Mouse (Mus musculus): ENCODE data around the gene Tmc7. TPM values are rescaled to one million over a fixed set of nuclear protein-coding genes. Genes with fewer than 3 reads are reported as not detected.

Gene Tmc7
- polyA plus RNA-seq, 1 experiment from 2014 or later: 1.3 TPM

DNA sequence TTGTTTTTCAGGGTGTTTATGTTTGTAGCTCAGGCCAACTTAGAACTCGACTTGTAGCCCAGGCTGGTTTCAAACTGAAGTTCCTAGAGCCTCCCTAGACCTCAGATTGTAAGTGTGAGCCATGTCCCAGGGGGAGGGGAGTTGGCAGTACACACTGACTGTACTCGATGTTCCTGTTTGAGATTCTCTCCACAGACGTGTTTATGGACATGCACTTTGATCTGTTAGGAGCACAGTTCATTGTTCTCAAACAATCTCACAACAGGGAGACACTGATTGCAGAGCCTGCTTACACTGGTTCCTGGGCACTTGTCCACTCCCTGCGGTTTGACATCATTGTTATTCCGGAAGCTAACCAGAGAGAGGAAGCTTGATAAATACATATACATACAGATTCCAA lies 12.5 kb downstream of the Tmc7 start:
- 57% methylated on average over 5 of the region's 5 CpGs for WGBS
- ATAC-seq (replicated peaks; ENCODE audit: extremely low read depth, insufficient read depth, low FRiP score): no peak
- Histone ChIP-seq H3K4me1 (ENCODE audit: control insufficient read depth, insufficient read depth, low read length) (no peaks in the 10 kb centered on the region), H3K27me3 (ENCODE audit: control insufficient read depth, insufficient read depth, low read length) (no peaks in the 10 kb centered on the region), H3K27ac (ENCODE audit: low read length) (no peak overlapping the region), H3K36me3 (ENCODE audit: control insufficient read depth, insufficient read depth) (no peaks in the 10 kb centered on the region; the same call in 1 of the 2 replicates), H3K4me3 (ENCODE audit: low read length) (no peak overlapping the region), H3K9me3 (replicated peaks; ENCODE audit: control insufficient read depth, low read length) (peaks cover 3% of the 10 kb centered on the region; the same call in 1 of the 2 replicates), H3K4me2 (ENCODE audit: low read depth, low read length) (no peak overlapping the region), H3K9ac (ENCODE audit: low read length) (no peak overlapping the region)

DNA sequence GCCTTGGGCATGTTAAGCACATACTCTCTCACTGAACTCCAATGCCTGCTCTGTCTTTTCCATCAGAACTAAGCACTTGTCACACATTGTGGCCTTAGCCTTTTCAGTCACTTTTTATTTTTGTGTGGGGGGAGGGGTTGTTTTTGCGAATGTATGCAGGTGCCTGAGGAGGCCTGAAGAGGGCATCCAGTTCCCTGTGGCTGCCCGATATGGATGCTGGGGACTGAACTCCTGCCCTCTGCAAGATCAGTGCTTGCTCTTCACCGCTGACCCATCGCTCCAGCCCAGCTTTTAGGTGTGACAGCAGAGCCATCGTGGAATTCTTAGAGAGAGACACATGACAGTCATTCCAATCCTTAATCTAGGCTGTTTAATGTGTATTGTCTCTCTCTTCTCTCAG lies 13.2 kb downstream of the Tmc7 start:
- no peak overlapping the region for H3K4me3 ChIP-seq (ENCODE audit: low read length)
- peaks cover 3% of the 10 kb centered on the region; the same call in 1 of the 2 replicates for H3K9me3 ChIP-seq (replicated peaks; ENCODE audit: control insufficient read depth, low read length)
- WGBS: 50% methylated on average over 5 of the region's 5 CpGs
- H3K4me2 ChIP-seq (ENCODE audit: low read depth, low read length): no peak overlapping the region
- H3K4me1 ChIP-seq (ENCODE audit: control insufficient read depth, insufficient read depth, low read length): no peaks in the 10 kb centered on the region
- H3K27ac ChIP-seq (ENCODE audit: low read length): no peak overlapping the region
- ATAC-seq (replicated peaks; ENCODE audit: extremely low read depth, insufficient read depth, low FRiP score): no peak
- no peaks in the 10 kb centered on the region for H3K27me3 ChIP-seq (ENCODE audit: control insufficient read depth, insufficient read depth, low read length)
- H3K36me3 ChIP-seq (ENCODE audit: control insufficient read depth, insufficient read depth): no peaks in the 10 kb centered on the region; the same call in 1 of the 2 replicates
- no peak overlapping the region for H3K9ac ChIP-seq (ENCODE audit: low read length)

DNA sequence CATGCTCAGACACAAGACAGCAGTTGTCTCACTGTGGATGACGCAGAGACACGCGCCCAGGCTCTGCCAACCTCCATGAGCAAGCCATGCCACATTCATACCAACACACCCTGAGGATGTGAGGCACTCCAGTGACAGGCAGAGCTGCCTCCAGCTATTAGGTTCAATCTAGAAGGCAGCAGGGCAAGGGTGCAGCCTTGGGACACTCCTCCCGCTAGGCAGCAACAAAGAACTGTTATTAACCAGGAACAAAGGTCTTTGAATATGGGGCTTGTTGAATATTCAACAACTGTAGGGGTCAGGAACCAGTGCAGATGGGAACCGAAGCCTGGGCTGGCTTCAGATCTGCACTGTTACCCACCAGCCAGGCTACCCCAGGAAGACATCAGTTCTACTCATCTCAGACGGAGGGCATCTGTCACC lies 15.4 kb downstream of the Tmc7 start:
- Histone ChIP-seq H3K4me2 (ENCODE audit: low read depth, low read length) (no peak overlapping the region), H3K4me3 (ENCODE audit: low read length) (no peak overlapping the region), H3K9ac (ENCODE audit: low read length) (no peak overlapping the region), H3K4me1 (ENCODE audit: control insufficient read depth, insufficient read depth, low read length) (no peaks in the 10 kb centered on the region), H3K36me3 (ENCODE audit: control insufficient read depth, insufficient read depth) (no peaks in the 10 kb centered on the region; the same call in 1 of the 2 replicates), H3K9me3 (replicated peaks; ENCODE audit: control insufficient read depth, low read length) (peaks cover 3% of the 10 kb centered on the region; the same call in 1 of the 2 replicates), H3K27me3 (ENCODE audit: control insufficient read depth, insufficient read depth, low read length) (no peaks in the 10 kb centered on the region), H3K27ac (ENCODE audit: low read length) (no peak overlapping the region)
- ATAC-seq (replicated peaks; ENCODE audit: extremely low read depth, insufficient read depth, low FRiP score): no peak
- WGBS: 84% methylated on average over 6 of the region's 6 CpGs

DNA sequence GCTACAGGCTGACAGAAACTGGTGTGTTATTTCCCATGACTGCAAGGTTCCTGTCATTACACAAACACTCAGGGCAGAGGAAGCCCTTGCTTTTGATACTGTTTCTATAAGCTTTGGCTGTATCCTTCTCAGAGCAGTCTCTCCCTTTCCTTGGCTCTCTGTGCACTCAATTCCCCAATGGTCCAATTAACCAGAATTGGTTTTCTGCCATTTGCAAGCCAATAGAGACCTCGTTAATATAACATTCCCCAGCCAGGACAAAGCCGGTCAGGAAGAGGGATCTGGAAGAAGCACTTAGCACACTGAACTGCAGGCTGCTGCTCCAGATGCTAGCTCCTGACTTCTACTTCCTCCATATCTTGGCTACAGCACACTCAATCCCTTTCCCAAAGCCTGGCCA lies 30.2 kb downstream of the Tmc7 start:
- Histone ChIP-seq H3K27ac (ENCODE audit: low read length) (no peak overlapping the region), H3K9ac (ENCODE audit: low read length) (no peak overlapping the region), H3K4me2 (ENCODE audit: low read depth, low read length) (no peak overlapping the region), H3K27me3 (ENCODE audit: control insufficient read depth, insufficient read depth, low read length) (no peaks in the 10 kb centered on the region), H3K4me1 (ENCODE audit: control insufficient read depth, insufficient read depth, low read length) (no peaks in the 10 kb centered on the region), H3K36me3 (ENCODE audit: control insufficient read depth, insufficient read depth) (0 out of 2 replicates have a peak, but pooled peaks cover 2% of the 10 kb centered on the region), H3K9me3 (replicated peaks; ENCODE audit: control insufficient read depth, low read length) (peaks cover 2% of the 10 kb centered on the region; the same call in 1 of the 2 replicates), H3K4me3 (ENCODE audit: low read length) (no peak overlapping the region)
- no peak for ATAC-seq (replicated peaks; ENCODE audit: extremely low read depth, insufficient read depth, low FRiP score)
- 90% methylated on average over 2 of the region's 2 CpGs for WGBS

DNA sequence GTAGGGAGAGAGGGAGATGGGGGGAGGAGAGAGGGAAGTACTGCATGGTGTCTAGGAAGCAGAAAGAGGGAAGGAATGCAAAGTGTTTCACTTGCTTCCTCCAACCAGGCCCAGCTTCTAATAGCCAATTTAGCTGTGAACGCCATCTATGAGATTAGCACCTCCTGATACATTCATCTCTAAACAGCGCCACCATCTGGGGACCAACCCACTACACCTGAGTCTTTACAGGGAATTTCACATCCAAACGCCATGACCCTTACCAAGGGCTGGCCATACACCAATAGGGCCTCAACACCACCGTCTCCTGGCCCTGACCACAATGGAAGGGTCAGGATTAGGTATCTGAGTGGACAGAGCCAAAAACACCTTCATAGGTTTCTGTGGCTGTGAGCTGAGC lies 30.7 kb downstream of the Tmc7 start:
- no peak for ATAC-seq (replicated peaks; ENCODE audit: extremely low read depth, insufficient read depth, low FRiP score)
- WGBS: 69% methylated on average over 4 of the region's 4 CpGs

DNA sequence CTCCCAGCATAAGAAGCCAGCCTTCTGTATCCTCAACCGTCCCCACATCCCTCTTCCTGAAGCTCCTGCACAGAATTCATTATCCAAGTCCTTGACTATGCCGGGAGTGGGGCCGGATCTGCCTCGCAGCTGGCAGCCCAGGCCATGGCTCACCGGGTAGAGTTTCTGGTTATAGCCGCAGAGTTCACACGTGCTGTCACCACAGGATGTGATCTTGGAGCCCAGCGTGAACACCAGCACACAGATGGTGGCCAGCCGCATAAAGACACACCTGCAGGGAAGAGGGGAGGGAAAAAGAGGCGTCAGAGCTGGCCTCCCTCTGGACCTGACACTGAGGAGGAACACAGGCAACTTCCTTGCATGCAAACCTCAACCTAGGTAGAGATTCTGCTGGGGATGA lies 37.1 kb downstream of the Tmc7 start:
- H3K4me1 ChIP-seq (ENCODE audit: control insufficient read depth, insufficient read depth, low read length): no peaks in the 10 kb centered on the region
- WGBS: 58% methylated on average over 10 of the region's 10 CpGs
- no peak overlapping the region for H3K27ac ChIP-seq (ENCODE audit: low read length)
- H3K4me2 ChIP-seq (ENCODE audit: low read depth, low read length): no peak overlapping the region
- H3K27me3 ChIP-seq (ENCODE audit: control insufficient read depth, insufficient read depth, low read length): no peaks in the 10 kb centered on the region
- no peak overlapping the region for H3K9ac ChIP-seq (ENCODE audit: low read length)
- no peak for ATAC-seq (replicated peaks; ENCODE audit: extremely low read depth, insufficient read depth, low FRiP score)
- H3K9me3 ChIP-seq (replicated peaks; ENCODE audit: control insufficient read depth, low read length): peaks cover 2% of the 10 kb centered on the region; the same call in 1 of the 2 replicates
- H3K36me3 ChIP-seq (ENCODE audit: control insufficient read depth, insufficient read depth): 0 out of 2 replicates have a peak, but pooled peaks cover 2% of the 10 kb centered on the region
- no peak overlapping the region for H3K4me3 ChIP-seq (ENCODE audit: low read length)

More for the DNA sequence above, 30.7 kb downstream of the Tmc7 start:
- H3K4me2 ChIP-seq (ENCODE audit: low read depth, low read length): no peak overlapping the region
- no peak overlapping the region for H3K4me3 ChIP-seq (ENCODE audit: low read length)
- H3K36me3 ChIP-seq (ENCODE audit: control insufficient read depth, insufficient read depth): 0 out of 2 replicates have a peak, but pooled peaks cover 2% of the 10 kb centered on the region
- no peak overlapping the region for H3K9ac ChIP-seq (ENCODE audit: low read length)
- no peak overlapping the region for H3K27ac ChIP-seq (ENCODE audit: low read length)
- no peaks in the 10 kb centered on the region for H3K27me3 ChIP-seq (ENCODE audit: control insufficient read depth, insufficient read depth, low read length)
- H3K9me3 ChIP-seq (replicated peaks; ENCODE audit: control insufficient read depth, low read length): peaks cover 2% of the 10 kb centered on the region; the same call in 1 of the 2 replicates
- H3K4me1 ChIP-seq (ENCODE audit: control insufficient read depth, insufficient read depth, low read length): no peaks in the 10 kb centered on the region

DNA sequence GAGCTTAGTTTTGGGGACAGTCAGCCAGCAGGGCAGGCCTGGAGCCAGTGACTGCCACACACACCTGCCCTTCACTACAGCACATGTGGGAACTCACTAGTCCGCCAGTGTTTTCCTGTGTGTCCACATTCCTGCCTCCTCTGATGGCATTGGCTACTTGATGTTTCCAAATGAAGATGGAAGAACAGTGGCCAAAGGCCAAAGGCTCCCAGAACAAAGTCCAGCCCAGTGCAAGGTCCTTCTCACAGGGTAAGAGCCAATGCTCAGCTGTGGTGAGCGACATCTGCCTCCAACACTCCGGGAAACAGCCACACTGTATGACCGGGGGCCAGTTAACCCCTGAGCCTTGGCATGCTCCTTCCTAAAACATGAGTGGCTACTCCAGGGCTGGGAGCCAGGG lies 40.4 kb downstream of the Tmc7 start:
- Histone ChIP-seq H3K4me1 (ENCODE audit: control insufficient read depth, insufficient read depth, low read length) (no peaks in the 10 kb centered on the region), H3K27ac (ENCODE audit: low read length) (no peak overlapping the region), H3K4me2 (ENCODE audit: low read depth, low read length) (no peak overlapping the region), H3K4me3 (ENCODE audit: low read length) (no peak overlapping the region), H3K9ac (ENCODE audit: low read length) (no peak overlapping the region), H3K36me3 (ENCODE audit: control insufficient read depth, insufficient read depth) (no peaks in the 10 kb centered on the region), H3K27me3 (ENCODE audit: control insufficient read depth, insufficient read depth, low read length) (no peaks in the 10 kb centered on the region), H3K9me3 (replicated peaks; ENCODE audit: control insufficient read depth, low read length) (no peaks in the 10 kb centered on the region)
- 86% methylated on average over 4 of the region's 4 CpGs for WGBS
- ATAC-seq (replicated peaks; ENCODE audit: extremely low read depth, insufficient read depth, low FRiP score): no peak

DNA sequence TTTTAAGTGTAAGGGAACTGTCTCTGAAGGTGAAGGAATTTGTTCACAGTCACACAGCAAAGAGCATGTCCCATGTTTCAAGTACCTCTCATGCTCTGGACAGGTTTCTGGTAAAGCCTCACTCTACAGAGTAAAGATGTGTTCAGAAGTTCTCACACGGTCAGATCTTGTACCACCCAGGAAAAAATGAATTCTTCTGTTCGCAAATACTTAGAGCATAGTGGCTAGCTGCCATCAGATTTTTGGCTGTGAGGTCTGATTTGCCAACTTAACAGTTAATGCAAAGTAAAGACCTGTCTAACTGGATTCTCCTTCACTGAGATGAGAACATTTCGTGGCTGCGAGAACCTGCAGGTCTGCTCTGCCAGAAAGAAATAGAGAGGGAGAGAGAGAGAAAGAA lies 49.5 kb downstream of the Tmc7 start:
- H3K9me3 ChIP-seq (replicated peaks; ENCODE audit: control insufficient read depth, low read length): no peaks in the 10 kb centered on the region
- no peak overlapping the region for H3K9ac ChIP-seq (ENCODE audit: low read length)
- H3K4me3 ChIP-seq (ENCODE audit: low read length): no peak overlapping the region
- no peaks in the 10 kb centered on the region for H3K27me3 ChIP-seq (ENCODE audit: control insufficient read depth, insufficient read depth, low read length)
- 71% methylated on average over 4 of the region's 4 CpGs for WGBS
- no peak overlapping the region for H3K27ac ChIP-seq (ENCODE audit: low read length)
- H3K36me3 ChIP-seq (ENCODE audit: control insufficient read depth, insufficient read depth): no peaks in the 10 kb centered on the region
- H3K4me1 ChIP-seq (ENCODE audit: control insufficient read depth, insufficient read depth, low read length): no peaks in the 10 kb centered on the region
- no peak overlapping the region for H3K4me2 ChIP-seq (ENCODE audit: low read depth, low read length)
- ATAC-seq (replicated peaks; ENCODE audit: extremely low read depth, insufficient read depth, low FRiP score): no peak

DNA sequence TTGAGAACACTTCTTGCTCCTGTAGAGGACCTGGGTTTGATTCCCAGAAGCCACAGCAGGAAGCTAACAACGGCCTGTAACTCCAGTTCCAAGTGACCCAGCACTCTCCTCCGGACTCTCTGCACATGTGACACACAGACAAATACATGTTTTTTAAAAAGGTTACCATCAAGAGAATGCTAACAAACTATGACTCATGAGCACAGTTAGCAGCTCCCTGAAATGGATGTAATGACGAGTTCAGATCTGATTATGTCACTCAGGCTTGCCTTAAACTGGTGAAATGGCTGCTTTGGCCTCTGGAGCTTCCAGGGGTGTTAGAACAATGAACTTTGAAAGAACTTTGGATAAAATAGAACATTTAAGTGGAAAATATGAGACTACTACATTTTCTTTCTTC lies 50.2 kb downstream of the Tmc7 start:
- no peak overlapping the region for H3K4me3 ChIP-seq (ENCODE audit: low read length)
- no peaks in the 10 kb centered on the region for H3K9me3 ChIP-seq (replicated peaks; ENCODE audit: control insufficient read depth, low read length)
- H3K9ac ChIP-seq (ENCODE audit: low read length): no peak overlapping the region
- no peaks in the 10 kb centered on the region for H3K27me3 ChIP-seq (ENCODE audit: control insufficient read depth, insufficient read depth, low read length)
- ATAC-seq (replicated peaks; ENCODE audit: extremely low read depth, insufficient read depth, low FRiP score): no peak
- no peaks in the 10 kb centered on the region for H3K4me1 ChIP-seq (ENCODE audit: control insufficient read depth, insufficient read depth, low read length)
- no peaks in the 10 kb centered on the region; the same call in 1 of the 2 replicates for H3K36me3 ChIP-seq (ENCODE audit: control insufficient read depth, insufficient read depth)
- no peak overlapping the region for H3K4me2 ChIP-seq (ENCODE audit: low read depth, low read length)
- 68% methylated on average over 3 of the region's 3 CpGs for WGBS
- no peak overlapping the region for H3K27ac ChIP-seq (ENCODE audit: low read length)
